Mouse (Mus musculus) hindbrain, embryonic 11.5 days (tissue): ENCODE measurements around the gene Numbl. TPM values are rescaled to one million over a fixed set of nuclear protein-coding genes. Genes with fewer than 3 reads are reported as not detected.

ENCODE experiments used
- ATAC-seq: fragments of 200-750 bp; cut with Nextera tagmentation; 2 replicates; pipeline ENCODE4 v1.8.0; 2017; ENCODE audit warnings: mild to moderate bottlenecking, moderate TSS enrichment, moderate library complexity; ENCODE audit not compliant: low FRiP score
- DNase-seq: peaks from one replicate; pipeline ENCODE4 v3.0.0-alpha.2; 2015; ENCODE audit warnings: low spot score
- H3K27ac ChIP-seq: fragments of 300-500 bp; sonication (generic); 2 replicates; pipeline ENCODE4 v1.5.1; 2014; ENCODE audit warnings: mild to moderate bottlenecking, low read depth, low read length
- H3K27me3 ChIP-seq: fragments of 300-500 bp; sonication (generic); 2 replicates; pipeline ENCODE4 v1.6.1; 2014; ENCODE audit warnings: mild to moderate bottlenecking, low read length, moderate library complexity, mixed read lengths; ENCODE audit not compliant: control insufficient read depth, insufficient read depth
- H3K36me3 ChIP-seq: fragments of 300-500 bp; sonication (generic); 2 replicates; pipeline ENCODE4 v1.6.1; 2014; ENCODE audit warnings: mild to moderate bottlenecking, low read length, moderate library complexity, mixed read lengths; ENCODE audit not compliant: control insufficient read depth, insufficient read depth
- H3K4me1 ChIP-seq: fragments of 300-500 bp; sonication (generic); replicated peaks from 2 replicates; pipeline ENCODE4 v1.6.1; 2014; ENCODE audit warnings: low read length, mixed read lengths; ENCODE audit not compliant: control insufficient read depth, insufficient read depth
- H3K4me2 ChIP-seq: fragments of 300-500 bp; sonication (generic); replicated peaks from 2 replicates; pipeline ENCODE4 v1.6.1; 2014; ENCODE audit warnings: mild to moderate bottlenecking, low read depth, low read length
- H3K4me3 ChIP-seq: fragments of 300-500 bp; sonication (generic); 2 replicates; pipeline ENCODE4 v1.5.1; 2014; ENCODE audit warnings: low read depth, low read length
- H3K9ac ChIP-seq: fragments of 300-500 bp; sonication (generic); 2 replicates; pipeline ENCODE4 v1.6.1; 2014; ENCODE audit warnings: low read depth, low read length
- H3K9me3 ChIP-seq: fragments of 300-500 bp; sonication (generic); 2 replicates; pipeline ENCODE4 v1.6.1; 2016; ENCODE audit warnings: low read length; ENCODE audit not compliant: control insufficient read depth
- WGBS: fragments of 180-500 bp; shearing (Covaris S2); extraction: QIAGEN DNeasy Blood & Tissue Kit; methylation state at CpG from one replicate; pipeline ENCODE4 v1.1.7; 2014; 5-methylcytosine and 5-hydroxymethylcytosine counted together
- polyA plus RNA-seq: library from polyadenylated mRNA; unstranded; fragments of >200 nt; fragmentation: Nextera tagmentation; extraction: Ambion mirVana; gene quantifications from 2 replicates; pipeline ENCODE4 v1.2.1, GENCODE M21; 2014

Numbl gene
- polyA plus RNA-seq, 1 experiment from 2014 or later = 22.7 TPM

- Histone ChIP-seq H3K4me1 (no peaks in the 10 kb centered on the region), H3K4me3 (no peak overlapping the region), H3K4me2 (no peak overlapping the region), H3K36me3 (no peaks in the 10 kb centered on the region), H3K27me3 (no peaks in the 10 kb centered on the region), H3K9me3 (no peaks in the 10 kb centered on the region), H3K9ac (no peak overlapping the region), H3K27ac (no peak overlapping the region)
- 69% methylated on average over 12 of the region's 12 CpGs for whole genome bisulfite sequencing
- DNase-seq (no peak), ATAC-seq (no peak)
Measured at GRCm38 (mm10) chr7:27291795-27292466, 33.7 kb downstream of the Numbl start.

DNA sequence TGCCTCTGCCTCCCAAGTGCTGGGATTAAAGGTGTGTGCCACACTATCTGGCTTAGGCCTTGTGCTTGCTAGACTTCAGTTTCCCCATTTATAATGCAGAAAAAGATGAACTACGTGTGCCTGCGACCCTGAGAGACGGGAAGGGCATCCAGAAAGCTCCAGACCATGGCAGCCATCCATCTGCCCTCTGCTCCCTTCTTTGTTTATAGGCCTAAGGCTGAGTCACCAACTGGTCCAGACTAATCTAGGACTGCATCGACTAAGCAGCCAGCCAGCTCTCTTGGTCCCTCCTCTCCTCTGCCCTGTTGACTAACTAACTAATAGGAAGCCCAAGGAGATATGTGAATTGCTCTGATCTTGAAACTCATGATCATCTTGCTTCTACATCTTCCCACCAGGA lies 37.7 kb downstream of the Numbl start:
- ATAC-seq (no peak), DNase-seq (no peak)
- H3K4me1 ChIP-seq = no peaks in the 10 kb centered on the region

GRCm38 (mm10) chr7:27296518-27296917 lies 38.3 kb downstream of the Numbl start:
- H3K9ac ChIP-seq = no peak overlapping the region
- no peaks in the 10 kb centered on the region for H3K36me3 ChIP-seq
- no peaks in the 10 kb centered on the region for H3K9me3 ChIP-seq
- no peak overlapping the region for H3K4me2 ChIP-seq
- no peaks in the 10 kb centered on the region for H3K27me3 ChIP-seq
- WGBS = 91% methylated on average over 4 of the region's 4 CpGs
- DNase-seq (no peak), ATAC-seq (no peak)
- H3K4me1 ChIP-seq = no peaks in the 10 kb centered on the region
- no peak overlapping the region for H3K27ac ChIP-seq
- H3K4me3 ChIP-seq = no peak overlapping the region

More for the DNA sequence above, 37.7 kb downstream of the Numbl start:
- 87% methylated on average over 4 of the region's 4 CpGs for WGBS
- H3K9ac ChIP-seq = no peak overlapping the region
- H3K9me3 ChIP-seq = no peaks in the 10 kb centered on the region
- no peaks in the 10 kb centered on the region for H3K27me3 ChIP-seq
- no peak overlapping the region for H3K4me3 ChIP-seq
- H3K27ac ChIP-seq = no peak overlapping the region
- H3K4me2 ChIP-seq = no peak overlapping the region
- no peaks in the 10 kb centered on the region for H3K36me3 ChIP-seq

- no peaks in the 10 kb centered on the region for H3K9me3 ChIP-seq
- H3K36me3 ChIP-seq = no peaks in the 10 kb centered on the region
- 84% methylated on average over 16 of the region's 16 CpGs for WGBS
- ATAC-seq (no peak), DNase-seq (no peak)
- H3K27me3 ChIP-seq = 0 out of 2 replicates have a peak, but pooled peaks cover 2% of the 10 kb centered on the region
- no peak overlapping the region for H3K9ac ChIP-seq
- no peaks in the 10 kb centered on the region for H3K4me1 ChIP-seq
- no peak overlapping the region for H3K27ac ChIP-seq
- H3K4me3 ChIP-seq = no peak overlapping the region
- H3K4me2 ChIP-seq = no peak overlapping the region
Measured at GRCm38 (mm10) chr7:27298033-27298610, 39.9 kb downstream of the Numbl start.

DNA sequence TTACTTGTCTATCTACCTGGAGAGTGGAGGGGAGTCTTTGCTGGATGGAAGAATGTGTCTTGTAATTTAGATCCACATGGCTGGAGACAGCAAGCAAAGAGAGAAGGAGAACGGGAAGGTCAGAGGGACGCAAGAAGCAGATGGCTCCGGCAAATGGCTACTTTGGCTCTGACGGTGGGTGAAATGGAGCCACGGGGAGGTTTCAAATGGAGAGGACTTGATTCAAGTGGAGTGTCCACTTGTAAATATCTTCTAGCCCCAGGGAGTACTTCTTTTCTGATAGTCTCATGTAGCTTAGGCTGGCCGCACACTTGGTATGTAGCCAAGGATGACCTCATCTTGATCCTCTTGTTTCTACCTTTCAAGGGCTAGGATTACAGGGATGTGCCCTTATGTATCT lies 40.6 kb downstream of the Numbl start:
- Histone ChIP-seq H3K4me2 (no peak overlapping the region), H3K36me3 (no peaks in the 10 kb centered on the region), H3K9me3 (no peaks in the 10 kb centered on the region), H3K27me3 (0 out of 2 replicates have a peak, but pooled peaks cover 2% of the 10 kb centered on the region), H3K9ac (no peak overlapping the region), H3K27ac (no peak overlapping the region), H3K4me3 (no peak overlapping the region), H3K4me1 (no peaks in the 10 kb centered on the region)
- WGBS = 90% methylated on average over 6 of the region's 6 CpGs
- no peak for DNase-seq
- ATAC-seq = no peak

DNA sequence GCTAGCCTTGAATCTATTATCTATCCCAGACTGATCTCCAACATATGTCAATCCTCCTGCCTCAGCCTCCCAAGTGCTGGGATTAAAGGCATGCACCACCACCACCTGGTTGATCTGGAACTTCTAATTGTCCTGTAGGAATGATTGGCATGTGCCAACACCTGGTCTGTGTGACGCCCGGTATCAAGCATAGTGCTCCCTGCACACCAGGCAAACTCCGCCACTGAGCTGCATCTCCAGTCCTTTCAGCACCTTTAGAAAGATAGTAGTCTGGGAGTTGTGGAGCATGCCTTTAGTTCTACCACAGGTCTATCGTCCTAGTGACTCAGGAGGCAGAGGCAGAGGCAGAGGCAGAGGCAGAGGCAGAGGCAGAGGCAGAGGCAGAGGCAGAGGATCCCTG lies 42.1 kb downstream of the Numbl start:
- no peak for DNase-seq
- Histone ChIP-seq H3K9ac (no peak overlapping the region), H3K36me3 (no peaks in the 10 kb centered on the region), H3K9me3 (no peaks in the 10 kb centered on the region), H3K27me3 (0 out of 2 replicates have a peak, but pooled peaks cover 2% of the 10 kb centered on the region), H3K4me2 (no peak overlapping the region), H3K27ac (no peak overlapping the region), H3K4me3 (no peak overlapping the region), H3K4me1 (no peaks in the 10 kb centered on the region)
- no peak for ATAC-seq
- 80% methylated on average over 4 of the region's 4 CpGs for WGBS

DNA sequence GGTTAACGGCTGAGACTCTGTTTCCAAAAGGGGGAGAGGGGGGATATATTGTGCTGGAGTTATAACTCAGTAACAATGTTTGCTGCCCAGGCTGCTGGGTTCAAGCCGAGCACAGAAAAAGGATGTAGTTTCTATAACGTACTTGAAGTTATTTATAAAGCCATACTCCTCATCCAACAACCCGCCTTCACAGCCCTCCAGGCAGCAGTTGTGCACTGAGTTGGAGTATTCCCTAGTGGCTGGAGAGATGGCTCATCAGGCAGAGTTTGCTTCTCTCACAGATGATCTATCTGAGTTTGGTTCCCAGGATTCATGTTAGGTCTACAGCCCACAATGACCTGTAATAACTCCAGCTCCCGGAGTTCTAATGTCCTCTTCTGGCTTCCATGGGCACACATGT lies 42.6 kb downstream of the Numbl start:
- no peaks in the 10 kb centered on the region for H3K4me1 ChIP-seq
- DNase-seq (no peak), ATAC-seq (no peak)
- H3K9me3 ChIP-seq = no peaks in the 10 kb centered on the region
- no peak overlapping the region for H3K27ac ChIP-seq
- 89% methylated on average over 5 of the region's 5 CpGs for WGBS
- no peak overlapping the region for H3K4me2 ChIP-seq
- H3K36me3 ChIP-seq = no peaks in the 10 kb centered on the region
- H3K27me3 ChIP-seq = 0 out of 2 replicates have a peak, but pooled peaks cover 2% of the 10 kb centered on the region
- no peak overlapping the region for H3K9ac ChIP-seq
- H3K4me3 ChIP-seq = no peak overlapping the region

DNA sequence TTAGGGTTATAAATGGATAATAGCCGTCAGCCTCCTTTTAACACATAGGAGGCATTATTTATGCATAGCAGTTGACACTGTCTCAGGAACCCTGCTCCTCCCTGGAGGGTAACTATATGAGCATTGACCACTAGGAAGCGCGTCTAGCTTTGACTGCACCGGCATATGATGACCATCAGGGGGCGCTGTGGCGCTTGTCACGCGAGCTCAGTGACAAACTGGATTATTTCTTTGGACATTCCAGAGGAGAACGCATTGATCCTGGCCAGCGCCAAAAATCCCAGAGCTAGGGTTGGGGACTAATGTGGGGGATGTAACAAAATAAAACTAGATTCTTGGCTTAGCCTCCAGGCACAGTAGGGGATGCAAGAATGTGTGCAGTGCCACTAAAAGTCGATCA lies 43.9 kb downstream of the Numbl start:
- no peaks in the 10 kb centered on the region for H3K4me1 ChIP-seq
- WGBS = 13% methylated on average over 11 of the region's 11 CpGs
- no peak overlapping the region for H3K4me2 ChIP-seq
- H3K27ac ChIP-seq = no peak overlapping the region
- no peak overlapping the region for H3K4me3 ChIP-seq
- H3K9me3 ChIP-seq = no peaks in the 10 kb centered on the region
- ATAC-seq = no peak
- H3K36me3 ChIP-seq = no peaks in the 10 kb centered on the region
- 0 out of 2 replicates have a peak, but pooled peaks cover 2% of the 10 kb centered on the region for H3K27me3 ChIP-seq
- peak; percentile 83 for DNase-seq
- no peak overlapping the region for H3K9ac ChIP-seq
